Mouse (Mus musculus): Measurements from ENCODE around the gene Pogz. TPM values are rescaled to one million over a fixed set of nuclear protein-coding genes. Genes with fewer than 3 reads are reported as not detected.
"Not testable (repeated sequence)": the region's sequence is repeated elsewhere in the genome, so short reads cannot be mapped to it uniquely, and the experiment has no call there.

The Pogz gene
- polyA plus RNA-seq, 1 experiment = 46.2 TPM

DNA sequence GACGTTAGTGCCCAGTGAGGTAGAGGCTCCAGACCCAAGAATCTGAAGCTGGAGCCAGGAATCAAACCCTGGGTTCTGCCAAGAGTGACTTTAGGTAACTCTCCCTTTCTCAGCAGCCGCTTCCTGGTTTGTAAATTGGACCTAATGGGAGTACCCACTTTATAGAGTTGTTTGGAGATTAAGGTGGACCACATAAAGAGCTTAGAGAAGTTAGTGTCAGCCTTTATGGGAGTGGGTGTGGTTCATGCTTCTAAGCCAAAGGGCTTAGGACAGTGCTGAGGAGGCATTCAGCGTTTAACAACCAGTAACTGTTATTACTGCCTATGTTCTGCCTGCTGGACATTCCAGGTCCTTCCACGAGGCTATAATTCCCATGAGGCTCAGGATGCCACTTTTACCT lies 81.5 kb downstream of the Pogz start:
- Histone ChIP-seq H3K27me3 (ENCODE audit: control insufficient read depth, insufficient read depth, low read length) (no peaks in the 10 kb centered on the region), H3K27ac (ENCODE audit: insufficient read depth, low read length) (no peak overlapping the region), H3K4me1 (ENCODE audit: control insufficient read depth, insufficient read depth, low read length) (no peaks in the 10 kb centered on the region), H3K4me3 (replicated peaks; ENCODE audit: insufficient read depth, low read depth, low read length) (no peak overlapping the region)
- DNase-seq = no peak
- TF ChIP-seq POLR2A (IDR thresholded peaks at IDR 0.05; ENCODE audit: borderline replicate concordance, insufficient read depth, low read length) = no peak
- TF ChIP-seq CTCF (IDR thresholded peaks at IDR 0.05; ENCODE audit: borderline replicate concordance, insufficient read depth, low read depth, low read length) = no peak
- WGBS = 71% methylated on average over 4 of the region's 4 CpGs

- Histone ChIP-seq H3K4me1 (ENCODE audit: control insufficient read depth, insufficient read depth, low read length) (no peaks in the 10 kb centered on the region), H3K27ac (ENCODE audit: insufficient read depth, low read length) (no peak overlapping the region), H3K27me3 (ENCODE audit: control insufficient read depth, insufficient read depth, low read length) (no peaks in the 10 kb centered on the region), H3K4me3 (replicated peaks; ENCODE audit: insufficient read depth, low read depth, low read length) (no peak overlapping the region)
- no peak for TF ChIP-seq POLR2A (IDR thresholded peaks at IDR 0.05; ENCODE audit: borderline replicate concordance, insufficient read depth, low read length)
- TF ChIP-seq CTCF (IDR thresholded peaks at IDR 0.05; ENCODE audit: borderline replicate concordance, insufficient read depth, low read depth, low read length) = no peak
- DNase-seq = no peak
- 23% methylated on average over 3 of the region's 3 CpGs for WGBS
Observed at GRCm38 (mm10) chr3:94921104-94921503, 83.7 kb downstream of the Pogz start.

GRCm38 (mm10) chr3:94922333-94922732 lies 85.0 kb downstream of the Pogz start:
- Histone ChIP-seq H3K4me1 (ENCODE audit: control insufficient read depth, insufficient read depth, low read length) (no peaks in the 10 kb centered on the region), H3K4me3 (replicated peaks; ENCODE audit: insufficient read depth, low read depth, low read length) (no peak overlapping the region), H3K27me3 (ENCODE audit: control insufficient read depth, insufficient read depth, low read length) (no peaks in the 10 kb centered on the region), H3K27ac (ENCODE audit: insufficient read depth, low read length) (no peak overlapping the region)
- WGBS = 37% methylated on average over 3 of the region's 3 CpGs
- no peak for TF ChIP-seq POLR2A (IDR thresholded peaks at IDR 0.05; ENCODE audit: borderline replicate concordance, insufficient read depth, low read length)
- no peak for TF ChIP-seq CTCF (IDR thresholded peaks at IDR 0.05; ENCODE audit: borderline replicate concordance, insufficient read depth, low read depth, low read length)
- no peak for DNase-seq

DNA sequence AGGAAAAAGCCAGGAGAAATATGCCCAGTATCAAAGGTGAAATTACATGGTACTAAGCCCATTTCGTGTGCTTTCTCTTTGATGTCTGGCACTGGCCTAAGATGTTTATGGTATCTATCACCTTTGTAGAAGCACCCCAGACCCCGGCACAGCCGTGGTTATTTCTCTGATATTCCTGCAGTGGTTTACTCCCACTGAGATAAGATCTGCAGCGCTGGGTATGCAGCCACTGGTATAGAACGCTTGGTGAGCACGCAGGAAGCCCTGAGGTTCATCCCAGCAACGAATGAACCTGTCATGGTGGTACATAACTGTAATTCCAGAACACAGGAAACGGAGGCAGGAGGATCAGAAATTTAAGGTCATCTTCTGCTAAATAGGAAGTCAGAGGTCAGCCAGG lies 87.3 kb downstream of the Pogz start:
- Histone ChIP-seq H3K4me3 (replicated peaks; ENCODE audit: insufficient read depth, low read depth, low read length) (no peak overlapping the region), H3K27me3 (ENCODE audit: control insufficient read depth, insufficient read depth, low read length) (no peaks in the 10 kb centered on the region), H3K4me1 (ENCODE audit: control insufficient read depth, insufficient read depth, low read length) (no peaks in the 10 kb centered on the region), H3K27ac (ENCODE audit: insufficient read depth, low read length) (no peak overlapping the region)
- TF ChIP-seq CTCF (IDR thresholded peaks at IDR 0.05; ENCODE audit: borderline replicate concordance, insufficient read depth, low read depth, low read length) (no peak), POLR2A (IDR thresholded peaks at IDR 0.05; ENCODE audit: borderline replicate concordance, insufficient read depth, low read length) (no peak)
- no peak for DNase-seq
- WGBS = 75% methylated on average over 8 of the region's 8 CpGs

DNA sequence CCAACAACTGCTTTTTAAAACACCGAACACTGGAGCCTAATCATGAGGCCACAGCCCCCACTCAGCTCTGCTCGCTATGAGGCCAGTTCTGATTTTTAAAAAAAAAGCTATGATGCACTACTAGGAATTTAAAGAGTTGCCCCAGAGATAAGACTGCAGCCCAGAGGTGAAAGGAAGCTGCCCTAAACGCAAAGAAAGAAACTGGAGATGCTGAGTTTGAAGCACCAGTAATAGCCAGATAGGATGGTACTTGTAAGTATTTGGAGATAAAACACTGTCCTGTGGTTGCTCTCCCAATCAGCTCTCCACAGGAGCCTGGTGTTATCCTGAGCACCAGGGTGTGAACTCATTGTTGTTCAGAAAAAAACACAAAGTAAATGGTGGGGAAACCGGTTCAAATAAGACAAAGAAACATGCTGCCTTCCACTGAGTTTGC lies 89.0 kb downstream of the Pogz start:
- DNase-seq; H3K4me1 ChIP-seq (ENCODE audit: control insufficient read depth, insufficient read depth, low read length); H3K27me3 ChIP-seq (ENCODE audit: control insufficient read depth, insufficient read depth, low read length); H3K27ac ChIP-seq (ENCODE audit: insufficient read depth, low read length); H3K4me3 ChIP-seq (replicated peaks; ENCODE audit: insufficient read depth, low read depth, low read length): not testable (repeated sequence)
- 48% methylated on average over 4 of the region's 4 CpGs for WGBS

GRCm38 (mm10) chr3:94928979-94929378 lies 91.6 kb downstream of the Pogz start:
- not testable (repeated sequence) for H3K4me1 ChIP-seq (ENCODE audit: control insufficient read depth, insufficient read depth, low read length); H3K27ac ChIP-seq (ENCODE audit: insufficient read depth, low read length); H3K27me3 ChIP-seq (ENCODE audit: control insufficient read depth, insufficient read depth, low read length); DNase-seq; H3K4me3 ChIP-seq (replicated peaks; ENCODE audit: insufficient read depth, low read depth, low read length)
- 85% methylated on average over 4 of the region's 4 CpGs for WGBS

DNA sequence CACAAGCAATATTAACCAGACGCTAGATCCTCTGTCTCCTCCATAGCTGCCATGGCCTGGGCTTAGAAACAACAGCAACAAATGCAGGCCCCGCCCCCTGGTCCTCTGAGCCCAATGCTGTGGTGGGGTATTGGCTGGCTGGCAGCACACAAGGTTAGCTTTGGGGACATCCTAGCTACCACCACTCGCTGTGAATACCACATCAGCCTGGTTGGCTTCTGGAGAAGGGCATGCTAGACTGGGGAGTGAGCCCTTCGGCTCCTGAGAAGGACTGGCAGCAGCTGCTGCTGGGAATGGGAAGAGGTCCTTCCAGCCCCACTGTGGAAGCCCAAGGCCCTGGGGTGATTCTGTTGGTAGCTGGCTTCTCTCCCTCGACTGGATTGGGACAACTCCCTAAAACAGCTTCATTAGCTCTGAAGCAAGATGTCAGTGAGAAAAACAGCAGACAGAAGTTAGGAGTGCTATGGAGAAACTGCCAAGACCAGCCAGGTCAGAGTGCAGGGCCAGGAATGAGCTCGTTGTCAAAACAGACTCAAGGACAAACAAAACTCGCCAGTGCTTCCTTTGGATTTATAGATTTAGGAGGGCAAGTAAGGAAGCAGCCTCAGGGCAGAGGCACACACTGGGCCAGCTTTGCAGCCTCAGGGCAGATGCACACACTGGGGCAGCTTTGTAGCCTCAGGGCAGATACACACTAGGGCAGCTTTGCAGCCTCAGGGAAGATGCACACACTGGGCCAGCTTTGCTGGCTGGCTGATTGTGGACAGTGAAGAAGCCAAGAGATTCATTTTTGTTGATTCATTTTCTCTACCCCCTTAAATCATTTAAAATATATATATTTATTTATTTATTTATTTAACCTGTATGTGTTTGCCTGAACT lies 93.3 kb downstream of the Pogz start:
- H3K27ac ChIP-seq (ENCODE audit: insufficient read depth, low read length); DNase-seq; H3K27me3 ChIP-seq (ENCODE audit: control insufficient read depth, insufficient read depth, low read length); H3K4me1 ChIP-seq (ENCODE audit: control insufficient read depth, insufficient read depth, low read length); H3K4me3 ChIP-seq (replicated peaks; ENCODE audit: insufficient read depth, low read depth, low read length): not testable (repeated sequence)
- 43% methylated on average over 7 of the region's 7 CpGs for WGBS

DNA sequence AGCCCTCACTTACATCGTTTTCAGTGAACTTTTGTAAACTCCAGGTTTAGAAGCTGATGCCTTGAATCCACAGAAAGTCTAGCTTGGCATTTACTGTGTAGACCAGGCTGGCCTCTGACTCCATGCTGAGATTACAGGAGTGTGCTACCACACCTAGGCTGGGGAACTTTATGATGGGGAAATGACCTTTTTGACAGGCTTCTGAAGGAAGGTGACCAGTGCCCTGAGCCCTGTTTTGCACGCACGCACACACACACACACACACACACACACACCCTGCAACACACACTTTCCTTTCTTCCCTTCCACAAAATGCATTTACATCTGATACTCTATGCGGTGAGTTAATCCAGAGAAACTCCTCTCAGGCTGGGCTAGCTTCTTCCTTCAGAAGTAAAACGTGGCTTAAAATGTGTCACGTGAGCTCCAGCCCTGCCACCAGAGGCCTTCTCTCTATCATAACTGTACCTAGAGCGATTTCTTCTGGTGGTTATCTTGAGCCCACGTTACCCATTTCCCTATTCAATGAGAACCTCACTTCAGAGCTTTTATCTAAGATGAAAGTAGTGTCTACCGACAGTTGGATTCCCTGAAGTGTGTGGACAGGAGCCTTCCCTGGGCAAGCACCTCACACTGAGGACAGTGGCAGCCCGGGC lies 94.2 kb downstream of the Pogz start:
- 88% methylated on average over 10 of the region's 10 CpGs for WGBS
- not testable (repeated sequence) for DNase-seq

More for the DNA sequence above, 94.2 kb downstream of the Pogz start:
- H3K4me1 ChIP-seq (ENCODE audit: control insufficient read depth, insufficient read depth, low read length); H3K27ac ChIP-seq (ENCODE audit: insufficient read depth, low read length); H3K27me3 ChIP-seq (ENCODE audit: control insufficient read depth, insufficient read depth, low read length); H3K4me3 ChIP-seq (replicated peaks; ENCODE audit: insufficient read depth, low read depth, low read length): not testable (repeated sequence)

Other genes with a start within 250 kb of the Pogz start
- not detected in 2 replicates for gene Gm10972, start 194.5 kb upstream of the Pogz start, polyA plus RNA-seq (2012; rRNA removed)
- 7.0 and 7.4 TPM in 2 replicates for gene Tuft1, start 178.7 kb upstream of the Pogz start, polyA plus RNA-seq (2012; rRNA removed)
- 0.44 TPM in 1 of 2 replicates, not detected in the other for gene Selenbp2, start 144.0 kb upstream of the Pogz start, polyA plus RNA-seq (2012; rRNA removed)
- 5.3 and 5.7 TPM in 2 replicates for gene Cgn, start 51.1 kb upstream of the Pogz start, polyA plus RNA-seq (2012; rRNA removed)
- gene Psmb4, start 49.4 kb downstream of the Pogz start, polyA plus RNA-seq (2012; rRNA removed) = 298 and 301 TPM in 2 replicates
- 12.5 and 15.4 TPM in 2 replicates for gene Selenbp1, start 95.5 kb downstream of the Pogz start, polyA plus RNA-seq (2012; rRNA removed)
- gene Rfx5, start 116.5 kb downstream of the Pogz start, polyA plus RNA-seq (2012; rRNA removed) = 30.1 and 36.1 TPM in 2 replicates
- 68.4 and 68.9 TPM in 2 replicates for gene Pi4kb, start 137.2 kb downstream of the Pogz start, polyA plus RNA-seq (2012; rRNA removed)
- 40.9 and 43.8 TPM in 2 replicates for gene Zfp687, start 177.9 kb downstream of the Pogz start, polyA plus RNA-seq (2012; rRNA removed)
- 227 and 245 TPM in 2 replicates for gene Psmd4, start 205.0 kb downstream of the Pogz start, polyA plus RNA-seq (2012; rRNA removed)

Measured in cerebellum, adult 2 months (tissue).